Mouse (Mus musculus) regulatory T cell (primary cell): ENCODE data around the gene Olfr218.
"Not testable (repeated sequence)": the region's sequence is repeated elsewhere in the genome, so short reads cannot be mapped to it uniquely, and the experiment has no call there.

Experiments used
- in situ Hi-C: fragments of 300-600 bp; cut with MboI, MseI; formaldehyde crosslinking; loops from one replicate; pipeline ENCODE4 v1.15.1; 2025; ENCODE audit warnings: high pct_unique_total_duplicates

The Olfr218 gene

GRCm38 (mm10) chr1:173197508-173197907 is at the start of gene Olfr218:
TSS of gene Olfr218 (plus strand) at chr1:173197808.
- in situ Hi-C loops: no loop called here

GRCm38 (mm10) chr1:173174154-173174842 is 23.3 kb upstream of the Olfr218 start:
- in situ Hi-C loops: no loop called here

DNA sequence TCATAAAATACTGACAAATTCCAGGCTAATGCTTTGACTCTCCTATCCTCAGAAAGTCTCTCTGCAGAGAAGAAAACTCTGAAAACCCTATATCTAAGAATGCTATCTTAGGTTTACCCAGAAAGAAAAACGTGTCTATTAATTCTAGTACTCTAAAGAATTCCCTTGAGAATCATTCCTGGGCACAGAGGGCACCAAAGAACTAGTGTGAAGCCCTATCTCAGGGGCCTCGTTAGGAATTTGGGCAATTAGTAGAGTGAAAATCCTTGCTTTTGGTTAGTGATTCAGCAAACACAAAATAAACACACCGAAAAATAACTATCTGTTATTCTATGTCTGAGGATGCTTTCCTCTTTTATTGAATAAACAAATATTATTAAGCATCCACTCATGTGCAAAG is 7.1 kb upstream of the Olfr218 start, which contains the start of gene Olfr1406:
Gene Olfr1406 (minus strand): TSS at position 101 of the 400 bp plus-strand sequence.
- in situ Hi-C loops: no loop called here

GRCm38 (mm10) chr1:173192059-173192458 is 5.5 kb upstream of the Olfr218 start:
- in situ Hi-C loops: no loop called here

DNA sequence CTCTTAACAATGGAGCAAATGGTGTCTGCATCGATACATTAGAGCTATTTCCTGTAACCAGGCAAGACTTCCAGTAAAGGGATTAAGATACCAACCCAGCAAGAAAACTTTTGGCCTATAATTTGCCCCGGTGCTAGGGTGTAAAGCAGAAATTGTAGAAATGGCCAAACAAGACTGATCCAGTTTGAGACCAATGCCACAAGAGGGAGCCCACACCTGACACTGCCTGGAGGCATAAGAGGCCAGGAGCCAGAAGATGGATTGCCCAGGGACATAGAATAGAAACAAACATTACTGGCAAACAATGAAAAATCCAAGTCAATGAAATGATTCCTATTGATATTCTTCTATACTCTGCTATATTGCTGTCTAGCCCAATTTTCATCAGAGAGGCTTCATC is 1.2 kb upstream of the Olfr218 start:
- in situ Hi-C loops: no loop called here

- in situ Hi-C loops: no loop called here
Observed at GRCm38 (mm10) chr1:173212092-173212491, 14.5 kb downstream of the Olfr218 start, which contains the start of gene Olfr1404. TSS of gene Olfr1404 (plus strand) at chr1:173212392.

DNA sequence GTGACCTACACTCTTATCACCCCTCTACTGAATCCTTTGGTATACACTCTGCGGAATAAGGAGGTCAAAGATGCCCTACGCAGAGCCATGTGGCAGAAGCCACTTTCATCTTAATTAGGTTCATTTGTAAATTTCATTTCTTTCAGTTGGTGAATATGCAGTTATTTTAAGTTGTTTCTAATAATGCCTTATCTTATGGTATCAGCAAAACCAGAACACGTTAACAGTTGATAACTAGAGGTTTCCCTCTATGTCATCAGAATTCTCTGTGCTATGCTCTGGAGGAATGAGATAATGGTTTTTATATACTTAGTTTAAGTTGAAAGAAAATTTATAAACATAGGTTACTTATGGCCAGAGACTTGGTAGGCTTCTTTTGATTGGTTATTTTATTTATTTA is 18.9 kb downstream of the Olfr218 start:
- in situ Hi-C loops: no loop called here

DNA sequence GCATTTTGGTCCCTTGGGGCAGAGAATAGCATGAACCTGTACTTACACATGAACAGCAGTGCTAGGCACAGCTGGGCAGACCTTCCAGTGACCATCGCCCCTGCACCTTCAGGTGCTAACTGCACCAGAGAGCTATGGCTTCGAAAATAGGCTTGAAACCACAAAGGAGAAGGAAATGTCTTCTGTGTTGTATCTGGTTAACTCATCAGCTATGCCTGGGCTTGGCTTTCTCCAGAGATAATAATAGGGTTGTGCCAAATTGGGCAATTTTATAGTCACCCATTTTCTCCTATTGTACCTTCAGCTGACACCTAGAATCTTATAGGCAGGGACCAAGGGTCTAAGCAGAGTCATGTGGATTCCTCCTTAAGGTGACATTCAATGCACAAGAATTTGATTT is 29.5 kb downstream of the Olfr218 start, which contains the start of gene Fcer1a:
Gene Fcer1a (minus strand): TSS at position 134 of the 400 bp plus-strand sequence.
- in situ Hi-C loops: no loop called here

DNA sequence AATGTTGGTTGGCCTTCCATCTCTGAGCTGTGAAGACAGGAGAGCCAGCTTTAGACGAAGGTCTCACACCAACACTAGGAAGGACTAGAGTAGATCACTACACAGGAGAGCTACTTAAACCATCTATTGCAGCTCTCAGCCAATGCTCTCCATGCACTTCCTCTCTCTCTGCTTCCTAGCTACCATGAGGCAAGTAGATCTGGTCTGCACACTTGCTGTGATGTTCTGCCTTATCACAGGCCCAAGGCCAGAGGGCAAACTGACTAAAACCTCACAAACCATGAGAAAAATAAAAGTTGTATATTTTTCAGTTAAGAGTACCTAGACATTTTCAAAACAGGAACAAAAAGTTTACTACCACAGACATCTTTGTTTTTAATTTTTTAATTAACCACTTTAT is 39.4 kb downstream of the Olfr218 start:
- in situ Hi-C loops: not testable (repeated sequence)

- in situ Hi-C loops: no loop called here
Observed at GRCm38 (mm10) chr1:173249888-173250287, 52.3 kb downstream of the Olfr218 start.
